Mouse (Mus musculus): Measurements from ENCODE around the gene Rab11fip3. TPM values are rescaled to one million over a fixed set of nuclear protein-coding genes. Genes with fewer than 3 reads are reported as not detected.

The Rab11fip3 gene
- polyA plus RNA-seq, 1 experiment from 2014 or later = 28.6 TPM

Other genes starting within 250 kb of the Rab11fip3 start
- 30.0 and 31.7 TPM in 2 replicates for gene Wdr24, start 245.9 kb downstream of the Rab11fip3 start, polyA plus RNA-seq (2014; fragmentation: Nextera tagmentation; extraction: Ambion mirVana)
- gene Jmjd8, start 240.7 kb downstream of the Rab11fip3 start, polyA plus RNA-seq (2014; fragmentation: Nextera tagmentation; extraction: Ambion mirVana) = 48.9 and 50.2 TPM in 2 replicates
- gene Stub1, start 236.2 kb downstream of the Rab11fip3 start, polyA plus RNA-seq (2014; fragmentation: Nextera tagmentation; extraction: Ambion mirVana) = 310 and 386 TPM in 2 replicates
- gene Rhbdl1, start 232.3 kb downstream of the Rab11fip3 start, polyA plus RNA-seq (2014; fragmentation: Nextera tagmentation; extraction: Ambion mirVana) = 45.5 and 57.4 TPM in 2 replicates
- 8.0 and 12.9 TPM in 2 replicates for gene Gm20683, start 227.8 kb downstream of the Rab11fip3 start, polyA plus RNA-seq (2014; fragmentation: Nextera tagmentation; extraction: Ambion mirVana)
- gene Rhot2, start 224.7 kb downstream of the Rab11fip3 start, polyA plus RNA-seq (2014; fragmentation: Nextera tagmentation; extraction: Ambion mirVana) = 9.6 and 16.8 TPM in 2 replicates
- 14.4 and 17.1 TPM in 2 replicates for gene Wdr90, start 208.1 kb downstream of the Rab11fip3 start, polyA plus RNA-seq (2014; fragmentation: Nextera tagmentation; extraction: Ambion mirVana)
- 13.9 and 19.3 TPM in 2 replicates for gene Mcrip2, start 200.8 kb downstream of the Rab11fip3 start, polyA plus RNA-seq (2014; fragmentation: Nextera tagmentation; extraction: Ambion mirVana)
- 58.2 and 75.9 TPM in 2 replicates for gene Mettl26, start 194.5 kb downstream of the Rab11fip3 start, polyA plus RNA-seq (2014; fragmentation: Nextera tagmentation; extraction: Ambion mirVana)
- 0.61 and 0.70 TPM in 2 replicates for gene Wfikkn1, start 188.7 kb downstream of the Rab11fip3 start, polyA plus RNA-seq (2014; fragmentation: Nextera tagmentation; extraction: Ambion mirVana)
- 29.4 and 46.9 TPM in 2 replicates for gene Rab40c, start 149.8 kb downstream of the Rab11fip3 start, polyA plus RNA-seq (2014; fragmentation: Nextera tagmentation; extraction: Ambion mirVana)
- 53.6 and 57.9 TPM in 2 replicates for gene Pigq, start 124.6 kb downstream of the Rab11fip3 start, polyA plus RNA-seq (2014; fragmentation: Nextera tagmentation; extraction: Ambion mirVana)
- 0.16 and 0.32 TPM in 2 replicates for gene Nhlrc4, start 124.6 kb downstream of the Rab11fip3 start, polyA plus RNA-seq (2014; fragmentation: Nextera tagmentation; extraction: Ambion mirVana)
- 3.3 and 5.2 TPM in 2 replicates for gene A930017K11Rik, start 117.0 kb downstream of the Rab11fip3 start, polyA plus RNA-seq (2014; fragmentation: Nextera tagmentation; extraction: Ambion mirVana)
- 21.1 and 25.7 TPM in 2 replicates for gene Capn15, start 83.8 kb downstream of the Rab11fip3 start, polyA plus RNA-seq (2014; fragmentation: Nextera tagmentation; extraction: Ambion mirVana)
- 21.0 and 21.5 TPM in 2 replicates for gene Decr2, start 20.8 kb upstream of the Rab11fip3 start, polyA plus RNA-seq (2014; fragmentation: Nextera tagmentation; extraction: Ambion mirVana)
- 17.5 and 23.7 TPM in 2 replicates for gene Nme4, start 26.0 kb upstream of the Rab11fip3 start, polyA plus RNA-seq (2014; fragmentation: Nextera tagmentation; extraction: Ambion mirVana)
- 2.4 and 2.9 TPM in 2 replicates for gene Tmem8, start 43.7 kb upstream of the Rab11fip3 start, polyA plus RNA-seq (2014; fragmentation: Nextera tagmentation; extraction: Ambion mirVana)
- 170 and 190 TPM in 2 replicates for gene Mrpl28, start 53.9 kb upstream of the Rab11fip3 start, polyA plus RNA-seq (2014; fragmentation: Nextera tagmentation; extraction: Ambion mirVana)
- gene Axin1, start 69.1 kb upstream of the Rab11fip3 start, polyA plus RNA-seq (2014; fragmentation: Nextera tagmentation; extraction: Ambion mirVana) = 13.4 and 16.9 TPM in 2 replicates
- gene Pdia2, start 129.5 kb upstream of the Rab11fip3 start, polyA plus RNA-seq (2014; fragmentation: Nextera tagmentation; extraction: Ambion mirVana) = not detected in 2 replicates
- 2.6 and 5.2 TPM in 2 replicates for gene Rgs11, start 133.4 kb upstream of the Rab11fip3 start, polyA plus RNA-seq (2014; fragmentation: Nextera tagmentation; extraction: Ambion mirVana)
- gene Arhgdig, start 138.2 kb upstream of the Rab11fip3 start, polyA plus RNA-seq (2014; fragmentation: Nextera tagmentation; extraction: Ambion mirVana) = 72.7 and 124 TPM in 2 replicates
- gene Fam234a, start 174.7 kb upstream of the Rab11fip3 start, polyA plus RNA-seq (2014; fragmentation: Nextera tagmentation; extraction: Ambion mirVana) = 22.1 and 29.1 TPM in 2 replicates
- 85.7 and 119 TPM in 2 replicates for gene Luc7l, start 183.3 kb upstream of the Rab11fip3 start, polyA plus RNA-seq (2014; fragmentation: Nextera tagmentation; extraction: Ambion mirVana)

Data from midbrain, embryonic 14.5 days (tissue).